Mouse (Mus musculus) lung, postnatal 25 days (tissue): ENCODE measurements around the gene Gdpd1.
"Not testable (repeated sequence)": the region's sequence is repeated elsewhere in the genome, so short reads cannot be mapped to it uniquely, and the experiment has no call there.

ENCODE experiments used
- DNase-seq: peaks from one replicate; pipeline ENCODE4 v3.0.0; 2022; ENCODE audit warnings: low spot score

Gdpd1 gene

DNA sequence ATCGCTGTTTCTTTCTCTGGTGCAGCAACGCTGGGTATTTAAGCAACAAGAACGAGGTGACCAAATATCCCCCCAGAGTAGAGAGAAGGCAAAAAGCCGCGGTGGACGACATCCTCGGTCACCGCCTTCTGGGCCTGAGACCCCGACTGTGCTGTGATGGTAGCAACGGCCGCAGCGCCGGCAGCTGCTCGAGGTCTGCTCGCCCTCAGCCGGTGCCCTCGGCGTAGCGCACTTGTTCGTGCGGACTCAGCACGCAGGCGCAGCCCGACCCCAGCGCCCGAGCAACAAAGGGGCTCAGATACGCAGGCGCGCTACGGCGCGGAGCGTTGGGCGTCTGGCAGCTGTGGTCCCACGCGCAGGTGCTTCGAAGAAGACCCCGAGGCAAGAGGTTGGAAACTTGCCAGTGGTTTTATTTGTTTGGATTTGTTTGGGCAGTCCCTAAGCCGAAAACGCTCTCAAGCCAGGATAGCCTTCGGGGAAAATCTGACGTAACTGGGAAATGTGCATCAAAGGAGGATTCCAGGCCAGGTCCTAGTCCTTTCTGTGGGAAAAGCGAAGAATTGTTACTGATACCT is at the start of gene Gdpd1:
TSS of gene Gdpd1 (minus strand) at position 197 of the 575 bp plus-strand sequence.
- DNase-seq, result peak; percentile 89

DNA sequence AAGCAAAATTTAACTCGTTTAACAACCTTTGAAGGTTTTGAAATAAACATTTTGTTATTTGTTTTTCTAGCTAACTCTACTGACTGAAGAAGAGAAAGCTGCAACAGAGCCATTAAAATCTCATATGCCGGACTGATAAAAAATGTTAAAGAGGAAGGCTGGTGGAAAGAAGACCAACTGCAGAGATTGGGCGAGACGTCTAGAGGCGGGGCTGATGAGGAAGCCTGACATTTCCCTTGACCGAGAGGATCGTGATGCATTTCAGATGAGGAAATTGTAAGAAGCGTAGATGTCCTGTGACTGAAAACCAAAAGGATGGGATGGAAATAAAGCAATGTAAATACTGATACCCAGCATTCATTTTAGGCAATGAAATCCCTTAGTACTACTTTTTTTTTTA is 48.0 kb upstream of the Gdpd1 start:
- DNase-seq, result no peak

DNA sequence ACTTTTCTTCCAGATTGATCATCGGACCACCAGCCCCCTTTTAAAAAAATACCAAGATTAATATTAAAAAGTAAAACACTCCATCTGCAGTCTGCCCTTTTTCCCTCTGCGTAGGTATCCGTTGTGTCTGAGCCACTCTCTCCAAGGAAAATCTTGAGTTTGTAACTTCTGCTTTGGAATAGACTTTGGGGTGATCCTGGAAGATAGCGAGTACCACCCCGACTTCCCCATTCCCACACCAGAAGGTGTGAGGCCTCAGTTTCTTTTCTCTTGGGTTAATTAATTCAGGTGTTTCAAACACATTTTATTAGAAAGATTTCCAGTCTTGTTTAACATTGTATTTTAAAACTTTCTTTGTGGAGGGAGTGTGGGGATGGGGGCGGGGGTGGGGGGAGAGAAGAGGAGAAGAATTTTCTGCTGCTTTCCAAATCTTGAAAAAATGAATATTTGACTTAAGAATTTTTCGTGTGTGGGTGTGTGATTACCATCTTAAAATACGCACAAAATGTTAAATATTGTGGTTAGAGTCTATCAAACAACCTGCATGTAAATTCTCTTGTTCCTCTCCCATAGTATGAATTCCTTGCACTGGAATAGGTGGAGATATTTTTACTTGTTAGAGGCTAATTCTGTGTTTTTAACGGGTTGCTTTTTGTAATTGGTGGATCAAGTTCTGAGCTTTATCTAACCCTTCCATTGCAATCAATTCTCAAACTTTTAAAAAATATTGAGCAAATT is 36.5 kb upstream of the Gdpd1 start:
- DNase-seq, result no peak

DNA sequence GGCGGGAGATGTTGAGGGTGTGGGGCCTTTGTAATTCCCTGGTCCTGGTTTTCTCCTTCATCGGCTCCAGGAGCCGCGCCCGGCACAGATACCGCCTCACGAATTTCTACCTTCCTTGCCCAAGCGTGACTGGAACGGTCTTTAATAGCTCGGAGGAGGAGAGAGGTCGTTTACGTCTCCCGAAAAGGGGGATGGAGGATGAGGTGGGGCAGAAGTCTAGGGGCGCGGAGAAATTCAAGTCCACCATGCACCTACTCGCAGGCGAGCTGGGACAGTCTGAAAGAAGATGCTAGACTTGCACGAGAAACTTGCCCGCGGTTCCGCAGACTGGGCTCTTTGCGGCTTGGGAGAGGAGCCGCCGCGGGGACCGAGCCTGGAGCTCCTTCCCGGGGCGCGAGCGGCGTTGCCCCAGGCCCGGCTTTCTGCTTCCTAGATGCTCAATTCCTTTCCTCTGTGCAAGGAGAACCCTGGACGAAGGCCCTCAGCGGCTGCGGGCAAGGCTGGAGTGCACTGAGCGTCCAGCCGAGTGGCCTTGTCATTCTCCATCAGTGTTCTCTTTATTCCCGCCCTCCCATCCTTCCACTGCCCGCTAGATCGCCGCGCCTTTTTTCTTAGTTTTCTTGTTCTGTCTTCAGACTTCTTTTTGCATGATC is 35.8 kb upstream of the Gdpd1 start:
- no peak for DNase-seq

DNA sequence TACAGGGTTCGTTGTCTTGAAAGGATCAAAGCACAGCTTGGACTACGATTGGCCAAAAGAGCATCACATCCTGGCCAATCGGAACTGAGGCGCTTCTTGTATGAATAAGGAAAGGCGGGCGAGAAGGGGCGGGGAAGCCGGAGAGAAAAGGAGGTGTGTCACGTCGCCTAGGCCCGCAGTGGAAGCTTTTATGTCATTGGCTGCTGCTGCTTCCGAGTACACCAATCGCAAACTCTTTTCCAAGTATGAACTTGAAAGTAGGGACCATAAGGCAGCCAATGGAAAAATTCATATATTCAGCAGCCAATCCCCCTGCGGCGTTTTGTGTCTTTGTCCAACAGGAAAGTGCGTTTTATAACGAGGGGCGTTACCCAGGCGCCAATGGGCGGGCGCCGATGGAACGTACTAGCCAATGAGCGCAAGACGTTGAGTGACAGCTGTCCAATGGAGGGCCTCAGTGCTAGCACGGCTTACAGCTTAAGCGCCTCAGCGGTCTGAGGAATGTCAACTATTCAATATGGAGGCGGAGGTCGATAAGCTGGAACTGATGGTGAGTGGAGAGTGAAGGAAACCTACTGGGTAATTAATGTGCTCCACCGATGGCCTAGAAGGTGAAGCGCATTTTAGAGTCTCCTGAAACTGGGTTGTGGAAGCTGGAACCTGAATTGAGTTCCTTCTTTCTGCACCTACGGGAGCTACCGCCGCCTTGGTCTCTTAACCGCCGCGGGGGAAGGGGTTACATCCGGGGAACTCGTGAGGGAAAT is 35.1 kb upstream of the Gdpd1 start, which contains the start of gene Ska2:
TSS of gene Ska2 (plus strand) at position 480 of the 764 bp plus-strand sequence.
- peak; percentile 99 for DNase-seq

DNA sequence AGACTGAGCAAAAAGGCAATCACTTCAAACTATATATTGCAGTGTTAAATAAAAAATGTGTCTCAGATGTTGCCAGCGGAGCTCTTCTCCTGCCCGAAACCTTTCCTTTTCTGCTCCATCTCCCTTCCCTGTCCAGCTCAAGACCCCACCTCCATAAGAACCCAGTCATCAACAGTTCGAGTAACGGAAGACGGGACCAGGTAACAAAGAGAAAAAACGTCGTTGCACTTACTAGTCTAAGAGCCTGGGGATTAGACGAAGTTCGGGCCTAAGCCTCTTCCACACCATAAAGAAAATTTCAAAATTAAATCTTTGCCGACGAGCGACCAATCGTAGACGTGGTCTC is 34.5 kb upstream of the Gdpd1 start, which contains the start of gene Prr11:
TSS of gene Prr11 (minus strand) at position 300 of the 346 bp plus-strand sequence.
- no peak for DNase-seq

DNA sequence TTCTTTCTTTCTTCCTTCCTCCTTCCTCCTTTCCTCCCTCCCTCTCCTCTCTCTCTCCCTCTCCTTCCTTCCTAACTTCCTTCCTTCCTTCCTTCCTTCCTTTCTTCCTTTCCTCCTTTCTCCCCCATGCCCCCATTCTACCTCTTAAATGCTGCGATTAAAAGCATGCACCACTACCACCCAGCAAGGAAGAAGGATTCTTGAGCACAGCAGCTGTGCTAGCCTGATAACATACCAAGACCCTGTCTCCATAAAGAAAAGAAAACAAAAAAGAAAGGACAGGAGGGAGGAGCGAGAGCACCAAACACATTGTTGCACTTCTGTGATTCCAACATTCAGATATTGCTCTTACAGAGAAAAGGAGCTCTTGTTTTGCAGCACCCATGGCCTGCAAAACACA is 13.3 kb upstream of the Gdpd1 start:
- DNase-seq, result no peak

DNA sequence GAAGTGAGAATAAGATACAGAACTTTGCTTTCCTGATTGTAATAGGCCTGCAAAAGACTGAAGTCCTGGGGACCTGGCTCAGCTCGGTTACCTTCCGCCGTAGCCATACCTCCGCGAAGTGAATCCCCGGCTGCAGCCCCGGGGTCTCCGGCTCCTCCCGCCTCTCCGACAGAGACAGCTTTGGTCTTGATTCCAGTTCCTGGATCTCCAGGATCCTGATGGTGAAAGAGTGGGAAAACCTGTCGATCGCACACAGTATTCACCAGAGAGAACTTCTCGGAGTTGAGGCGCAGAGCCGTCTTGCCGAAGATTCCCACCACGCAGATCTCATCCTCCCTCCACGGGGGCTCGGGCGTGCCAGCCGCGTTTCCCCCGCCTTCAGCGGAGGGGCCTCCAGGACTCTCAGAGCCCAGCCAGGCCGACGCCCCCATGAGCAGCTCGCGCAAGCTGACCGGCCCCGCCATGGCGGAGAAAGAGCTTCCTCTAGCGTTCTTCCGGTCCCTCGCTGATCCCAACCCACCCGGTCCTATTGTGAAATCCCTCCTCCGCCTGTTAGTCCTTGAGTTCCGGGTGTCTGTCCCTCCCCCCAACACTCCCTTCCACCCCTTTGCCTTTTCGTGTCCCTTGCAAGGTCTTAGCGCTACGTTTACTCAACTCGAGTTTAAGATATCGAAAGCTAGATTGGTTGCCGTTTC is 12.6 kb upstream of the Gdpd1 start, which contains the start of gene Smg8:
TSS of gene Smg8 (minus strand) at position 485 of the 695 bp plus-strand sequence.
- DNase-seq, result peak; percentile 87

DNA sequence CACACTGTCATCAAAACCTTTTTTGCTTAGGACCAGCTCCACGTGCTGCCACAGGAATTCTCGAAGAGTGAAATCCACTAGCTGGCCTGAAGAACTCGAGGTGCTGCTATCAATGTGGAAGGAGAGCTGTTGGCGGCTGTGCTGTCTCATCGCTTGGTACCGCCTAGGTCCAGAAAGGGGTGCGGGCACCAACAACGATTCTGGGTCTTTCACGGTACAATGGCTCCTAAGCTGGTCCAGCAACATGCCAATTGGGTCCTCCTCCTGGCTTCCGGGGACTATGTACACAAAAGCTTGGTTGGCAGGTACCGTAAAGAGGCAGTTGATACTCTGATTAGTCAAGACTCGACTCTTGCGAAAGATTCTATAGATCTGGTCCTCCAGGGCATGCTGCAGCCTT is 11.6 kb upstream of the Gdpd1 start:
- DNase-seq, result no peak

DNA sequence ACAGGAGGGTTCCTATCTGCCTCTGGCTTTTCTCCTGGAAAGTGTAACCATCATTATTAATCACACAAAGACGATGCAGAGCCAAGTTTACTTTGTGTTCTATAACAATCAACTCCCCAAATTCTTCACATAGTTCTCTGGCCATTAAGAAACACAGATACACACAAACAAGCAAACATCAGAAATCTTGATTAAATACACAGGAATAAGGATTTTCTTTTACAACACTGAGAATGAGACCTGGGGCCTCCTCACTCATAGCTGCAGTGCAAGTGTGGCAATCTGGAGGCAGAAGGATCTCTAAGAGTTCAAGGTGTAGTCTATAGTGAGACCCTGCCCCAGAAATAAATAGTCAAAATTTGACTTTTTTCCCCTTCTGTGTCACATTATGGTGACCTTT is 9.8 kb upstream of the Gdpd1 start:
- no peak for DNase-seq

DNA sequence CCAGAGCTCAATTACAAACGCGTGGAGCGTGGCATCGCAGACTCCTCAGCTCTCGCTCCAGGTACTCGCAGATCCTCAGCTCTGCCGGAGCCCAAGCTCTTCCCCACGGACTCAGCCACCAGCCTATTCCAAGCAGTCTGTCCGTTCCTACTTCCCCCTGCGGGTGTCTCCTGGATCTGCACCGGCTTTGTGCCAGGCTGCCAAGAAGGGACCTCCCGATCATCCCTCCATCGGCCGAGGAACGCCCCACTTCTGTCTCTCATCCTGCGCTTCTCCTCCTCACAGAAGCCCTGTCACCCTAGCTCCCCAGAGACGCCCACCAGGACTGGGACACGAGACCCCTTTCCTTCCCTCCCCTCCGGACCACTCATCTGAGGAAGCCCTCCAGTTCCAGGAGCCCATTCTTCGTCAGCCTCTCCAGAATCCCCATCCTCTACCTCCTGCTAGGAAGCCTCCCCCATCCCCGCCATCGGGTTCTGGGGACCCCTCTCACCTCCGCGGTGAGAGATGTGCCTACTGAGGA is 458 bp downstream of the Gdpd1 start:
- DNase-seq, result peak; percentile 80

DNA sequence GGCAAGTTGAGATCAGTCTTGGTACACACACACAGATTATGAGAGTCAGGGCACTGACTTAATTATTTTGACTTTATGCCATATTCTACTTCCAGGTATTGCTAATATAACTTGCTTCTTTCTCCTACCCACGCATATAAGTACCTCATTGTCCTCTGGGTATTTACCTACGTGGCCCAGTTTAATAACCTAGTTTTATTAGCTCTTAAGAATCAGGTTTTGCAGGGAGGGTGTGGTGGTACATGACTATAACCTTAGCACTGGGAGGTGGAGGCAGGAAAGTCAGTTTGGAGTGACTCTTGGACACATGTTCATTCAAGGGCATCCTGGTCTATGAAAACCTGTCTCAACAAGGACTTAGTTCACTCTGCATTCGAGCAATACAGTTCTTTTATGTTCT is 11.8 kb downstream of the Gdpd1 start:
- no peak for DNase-seq

DNA sequence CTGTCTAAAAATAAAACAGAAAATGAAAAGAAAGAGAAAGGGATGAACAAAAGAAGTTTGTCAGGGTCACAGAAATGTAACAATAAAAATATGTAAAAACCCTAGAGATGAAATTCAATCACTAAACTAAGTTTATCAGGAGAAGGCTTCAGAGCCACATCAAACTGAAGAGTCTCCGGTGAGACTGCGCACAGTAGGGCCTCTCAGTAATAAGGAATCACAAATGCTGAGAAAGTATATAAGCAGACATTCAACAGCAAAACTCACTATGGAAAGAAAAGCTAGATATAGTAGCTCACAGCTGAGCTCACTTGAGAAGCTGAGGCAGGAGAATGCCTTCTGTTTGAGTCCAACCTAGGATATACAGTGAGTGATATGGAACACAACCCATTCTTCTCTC is 13.5 kb downstream of the Gdpd1 start:
- DNase-seq, result no peak

DNA sequence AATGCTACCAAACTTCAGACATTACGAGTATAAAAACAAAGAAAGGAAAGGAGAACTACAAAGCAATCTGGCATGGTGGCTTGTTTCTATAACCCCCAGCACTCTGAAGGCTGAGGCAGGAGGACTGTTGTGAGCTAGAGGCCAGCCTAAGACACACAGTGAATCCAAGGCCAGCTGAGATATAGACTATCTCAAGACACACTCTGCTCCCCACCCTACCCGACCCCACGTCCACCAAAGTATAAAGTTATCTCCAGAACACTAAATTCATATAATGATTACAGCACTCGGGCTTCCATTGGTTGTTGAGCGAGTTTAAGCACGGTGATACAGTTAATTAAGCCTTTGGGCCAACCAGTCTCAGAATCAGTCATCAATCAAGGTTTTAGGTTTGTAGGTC is 17.6 kb downstream of the Gdpd1 start:
- DNase-seq, result no peak

DNA sequence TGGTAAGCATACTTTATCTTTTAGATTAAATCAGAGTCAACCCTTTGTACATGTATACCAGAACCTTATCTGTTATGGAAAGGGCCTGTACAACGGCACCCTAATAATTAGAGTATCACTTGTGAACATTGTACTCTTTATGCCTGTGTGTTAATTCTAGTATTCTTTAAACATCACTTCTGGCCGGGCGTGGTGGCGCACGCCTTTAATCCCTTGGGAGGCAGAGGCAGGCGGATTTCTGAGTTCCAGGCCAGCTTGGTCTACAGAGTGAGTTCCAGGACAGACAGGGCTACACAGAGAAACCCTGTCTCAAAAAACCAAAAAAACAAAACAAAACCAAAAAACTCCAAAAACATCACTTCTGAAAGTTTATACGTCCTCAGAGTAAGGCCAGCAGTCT is 25.0 kb downstream of the Gdpd1 start:
- DNase-seq, result not testable (repeated sequence)

DNA sequence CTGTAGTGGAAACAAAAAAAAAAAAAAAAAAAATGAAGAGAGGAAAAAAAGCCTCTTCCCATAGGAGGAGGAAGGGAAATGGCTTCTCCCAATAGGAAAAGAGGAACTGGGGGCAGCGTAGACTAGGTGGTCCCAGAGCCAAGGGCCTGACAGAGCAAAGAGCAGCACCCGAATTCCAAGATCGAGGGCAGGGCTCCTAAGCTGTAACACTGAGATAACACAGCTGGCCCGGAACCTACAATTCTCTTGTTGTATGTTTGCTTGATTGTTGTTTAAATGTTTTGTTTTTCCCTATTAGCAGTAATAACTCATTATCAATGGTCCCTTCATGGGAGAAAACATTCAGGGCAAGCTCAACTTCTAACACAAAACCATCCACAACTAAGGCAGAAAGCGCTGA is 26.9 kb downstream of the Gdpd1 start:
- no peak for DNase-seq

DNA sequence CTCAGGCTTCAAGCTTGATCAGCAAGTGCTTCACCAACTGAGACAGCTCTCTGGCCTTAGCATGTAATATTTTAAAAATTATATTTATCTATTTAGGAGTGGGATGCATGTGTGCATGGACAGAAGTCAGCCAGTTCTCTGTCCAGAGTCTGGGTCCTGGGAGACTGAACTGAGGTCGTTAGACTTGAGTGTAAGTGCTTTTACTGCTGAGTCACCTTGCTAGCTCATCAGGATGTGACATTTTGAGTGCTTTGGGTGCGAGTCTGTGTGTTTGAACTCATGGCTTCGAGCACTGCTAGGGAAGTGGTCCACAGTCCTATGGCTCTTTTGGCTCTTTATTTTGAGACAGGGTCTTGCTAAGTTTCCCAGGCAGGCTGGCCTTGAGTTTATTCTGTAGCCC is 30.8 kb downstream of the Gdpd1 start:
- no peak for DNase-seq

DNA sequence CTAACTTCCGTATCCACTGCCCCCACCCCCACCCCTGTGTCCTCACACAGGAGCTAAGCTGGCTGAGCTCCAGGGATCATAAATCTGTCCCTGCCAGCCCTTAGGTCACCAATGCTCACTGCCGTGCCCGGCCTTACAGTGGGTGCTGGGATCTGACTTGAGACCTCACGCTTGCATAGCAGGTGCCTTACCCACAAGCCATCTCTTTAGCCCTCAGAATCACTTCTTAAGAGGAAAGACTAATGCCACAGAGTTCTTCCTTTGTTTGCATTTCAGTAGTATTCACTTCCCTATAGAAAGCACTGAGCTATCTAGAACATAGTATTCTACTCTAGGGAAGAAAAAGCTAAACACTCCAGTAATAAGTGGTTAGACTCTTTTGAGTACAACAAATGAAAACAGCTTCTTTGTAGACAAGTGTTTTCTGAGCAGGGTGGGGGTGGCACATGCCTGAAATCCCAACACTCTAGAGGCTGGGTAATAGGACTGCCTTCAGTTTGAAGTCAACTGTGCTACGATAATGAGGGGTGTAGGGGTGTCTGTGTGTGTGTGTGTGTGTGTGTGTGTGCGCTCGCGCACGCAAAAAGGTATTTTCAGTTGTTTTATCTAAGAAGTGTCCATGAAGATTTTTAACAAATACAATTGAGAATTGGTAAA is 34.4 kb downstream of the Gdpd1 start:
- DNase-seq, result peak; percentile 83

DNA sequence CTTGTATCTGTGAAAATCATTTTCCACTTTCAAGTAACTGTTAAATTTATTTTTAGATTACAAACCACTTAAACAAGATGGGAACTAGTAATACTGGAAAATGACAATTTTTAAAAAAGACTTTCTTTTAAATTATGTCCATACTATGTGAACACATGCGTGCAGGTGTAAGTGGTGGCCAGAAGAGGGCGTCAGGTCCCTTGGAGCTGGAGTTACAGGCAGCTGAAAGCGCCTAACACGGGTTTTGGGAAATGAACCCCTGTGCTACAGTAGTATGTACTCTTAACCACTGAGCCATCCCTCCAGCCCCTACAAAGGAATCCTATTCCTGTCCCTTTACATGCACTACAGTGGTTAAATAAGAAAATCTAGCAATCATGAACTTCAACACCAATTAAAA is 37.7 kb downstream of the Gdpd1 start:
- DNase-seq, result no peak

DNA sequence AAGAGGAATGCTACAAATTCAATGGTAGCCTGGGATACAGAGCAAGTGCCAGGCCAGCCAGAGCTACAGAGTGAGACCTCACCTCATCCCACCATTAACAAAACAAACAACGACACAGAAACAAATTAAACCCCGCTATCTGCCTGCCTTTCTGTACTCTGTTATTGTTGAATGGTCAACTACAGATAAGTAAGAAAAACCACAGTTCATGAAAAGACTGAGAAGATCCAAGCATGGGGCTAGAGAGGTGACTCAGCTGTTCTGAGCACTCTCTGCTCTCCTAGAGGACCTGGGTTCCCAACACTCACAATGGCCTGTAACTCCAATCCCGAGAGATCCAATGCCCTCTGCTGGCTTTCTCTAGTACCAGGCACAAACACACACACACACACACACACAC is 45.6 kb downstream of the Gdpd1 start:
- no peak for DNase-seq
